8 mouse cellular contexts compared by ENCODE assay signal in genomic region chr9:94670704-94671103, GRCm38 (mm10). TPM values are rescaled to one million over a fixed set of nuclear protein-coding genes. Genes with fewer than 3 reads are reported as not detected.
DNase-seq lines count a peak whose midpoint lies in the region; ATAC-seq and TF ChIP-seq lines count a peak whose summit lies in the region.

No protein-coding gene starts in this region.

- TF ChIP-seq CTCF in lung, adult 2 months (IDR thresholded peaks at IDR 0.05; ENCODE audit: insufficient read depth, low read length): no peak

- no peak for DNase-seq in lung, adult 2 months
- no peak for DNase-seq in liver, embryonic 11.5 days (ENCODE audit: low spot score)
- no peak for DNase-seq in ovary, postnatal 10 days (ENCODE audit: low spot score)
- no peak for DNase-seq in layer of hippocampus, adult 11-12 months (ENCODE audit: low spot score)

- no peaks in the 10 kb centered on the region for H3K36me3 ChIP-seq in lung, embryonic 15.5 days
- no peaks in the 10 kb centered on the region for H3K36me3 ChIP-seq in forebrain, embryonic 16.5 days (ENCODE audit: control insufficient read depth, insufficient read depth)
- H3K36me3 ChIP-seq in liver, embryonic 11.5 days (ENCODE audit: control insufficient read depth, insufficient read depth, low read length): no peaks in the 10 kb centered on the region
- H3K36me3 ChIP-seq in stomach, embryonic 14.5 days (ENCODE audit: control insufficient read depth, insufficient read depth, low read length): no peaks in the 10 kb centered on the region

- TF ChIP-seq POLR2A in lung, adult 2 months (IDR thresholded peaks at IDR 0.05; ENCODE audit: borderline replicate concordance, extremely low read depth, low read depth, low read length): no peak

- H3K4me1 ChIP-seq in lung, embryonic 15.5 days: peaks cover 20% of the 10 kb centered on the region
- peaks cover 2% of the 10 kb centered on the region; the same call in 1 of the 2 replicates for H3K4me1 ChIP-seq in lung, adult 2 months (ENCODE audit: control insufficient read depth, insufficient read depth, low read length)
- peaks cover 6% of the 10 kb centered on the region for H3K4me1 ChIP-seq in forebrain, embryonic 16.5 days (replicated peaks; ENCODE audit: control insufficient read depth, insufficient read depth, low read length)
- H3K4me1 ChIP-seq in liver, embryonic 11.5 days (replicated peaks; ENCODE audit: control insufficient read depth, insufficient read depth, low read length): 0 out of 2 replicates have a peak, but pooled peaks cover 3% of the 10 kb centered on the region
- no peaks in the 10 kb centered on the region for H3K4me1 ChIP-seq in stomach, embryonic 14.5 days (ENCODE audit: control insufficient read depth, insufficient read depth, low read length)

- ATAC-seq in lung, embryonic 15.5 days (ENCODE audit: borderline replicate concordance, extremely low read depth, low FRiP score, low TSS enrichment): no peak
- ATAC-seq in forebrain, embryonic 16.5 days: no peak
- ATAC-seq in liver, embryonic 11.5 days (replicated peaks; ENCODE audit: low FRiP score): no peak
- ATAC-seq in stomach, embryonic 14.5 days (ENCODE audit: insufficient number of reproducible peaks, insufficient read depth, low FRiP score, low read depth): no peak
- no peak for ATAC-seq in inflammation-experienced regulatory T-cells, adult 6 months

- no peak overlapping the region for H3K9ac ChIP-seq in lung, embryonic 15.5 days
- peak overlapping the region; percentile 45 for H3K9ac ChIP-seq in forebrain, embryonic 16.5 days (replicated peaks; ENCODE audit: low read depth, low read length)
- H3K9ac ChIP-seq in liver, embryonic 11.5 days (ENCODE audit: low read depth, low read length): no peak overlapping the region
- H3K9ac ChIP-seq in stomach, embryonic 14.5 days (replicated peaks; ENCODE audit: low read depth, low read length): no peak overlapping the region

- no peaks in the 10 kb centered on the region for H3K9me3 ChIP-seq in lung, embryonic 15.5 days
- no peaks in the 10 kb centered on the region for H3K9me3 ChIP-seq in forebrain, embryonic 16.5 days (ENCODE audit: control insufficient read depth, low read length)
- H3K9me3 ChIP-seq in liver, embryonic 11.5 days (ENCODE audit: control insufficient read depth, low read length): no peaks in the 10 kb centered on the region
- no peaks in the 10 kb centered on the region for H3K9me3 ChIP-seq in stomach, embryonic 14.5 days (ENCODE audit: control insufficient read depth, low read depth, low read length)

- peak overlapping the region; percentile 91 for H3K4me2 ChIP-seq in lung, embryonic 15.5 days
- peak overlapping the region; percentile 81 for H3K4me2 ChIP-seq in forebrain, embryonic 16.5 days (ENCODE audit: low read length)
- peak overlapping the region; percentile 67 for H3K4me2 ChIP-seq in liver, embryonic 11.5 days
- peak overlapping the region; percentile 90 for H3K4me2 ChIP-seq in stomach, embryonic 14.5 days (replicated peaks; ENCODE audit: low read depth, low read length)

- H3K4me3 ChIP-seq in lung, embryonic 15.5 days: peak overlapping the region; percentile 52; the same call in 1 of the 2 replicates
- H3K4me3 ChIP-seq in lung, adult 2 months (replicated peaks; ENCODE audit: extremely low read depth, low read depth, low read length): no peak overlapping the region
- peak overlapping the region; percentile 52 for H3K4me3 ChIP-seq in forebrain, embryonic 16.5 days (replicated peaks; ENCODE audit: low read length)
- peak overlapping the region; percentile 48; the same call in 1 of the 2 replicates for H3K4me3 ChIP-seq in liver, embryonic 11.5 days (ENCODE audit: low read depth, low read length)
- H3K4me3 ChIP-seq in stomach, embryonic 14.5 days (ENCODE audit: low read depth, low read length): 0 out of 2 replicates have a peak overlapping the region, but pooled peaks have one; percentile 46

- no peak overlapping the region for H3K27ac ChIP-seq in lung, embryonic 15.5 days
- no peak overlapping the region for H3K27ac ChIP-seq in forebrain, embryonic 16.5 days (ENCODE audit: low read length)
- H3K27ac ChIP-seq in liver, embryonic 11.5 days (ENCODE audit: low read depth, low read length): no peak overlapping the region
- H3K27ac ChIP-seq in stomach, embryonic 14.5 days (ENCODE audit: low read length): no peak overlapping the region

- no peaks in the 10 kb centered on the region for H3K27me3 ChIP-seq in lung, embryonic 15.5 days
- H3K27me3 ChIP-seq in forebrain, embryonic 16.5 days (replicated peaks; ENCODE audit: control insufficient read depth, insufficient read depth, low read length): no peaks in the 10 kb centered on the region
- no peaks in the 10 kb centered on the region for H3K27me3 ChIP-seq in liver, embryonic 11.5 days (replicated peaks; ENCODE audit: control insufficient read depth, insufficient read depth, low read length)
- no peaks in the 10 kb centered on the region for H3K27me3 ChIP-seq in stomach, embryonic 14.5 days (ENCODE audit: control insufficient read depth, insufficient read depth, low read length)

RNA-seq across cellular contexts. Expression of gene Slc9a9, which starts 1.0 kb away (rescaled TPM):
- polyA plus RNA-seq in lung, embryonic 15.5 days (2015; fragmentation: Nextera tagmentation; extraction: Ambion mirVana): 3.9 and 4.3 TPM in 2 replicates
- 3.0 and 4.0 TPM in 2 replicates for polyA plus RNA-seq in lung, adult 2 months (2012; rRNA removed)
- 3.7 TPM in 2 replicates for polyA plus RNA-seq in forebrain, embryonic 16.5 days (2015; fragmentation: Nextera tagmentation; extraction: Ambion mirVana)
- 1.9 and 2.3 TPM in 2 replicates for polyA plus RNA-seq in liver, embryonic 11.5 days (2014; fragmentation: Nextera tagmentation; extraction: Ambion mirVana)
- polyA plus RNA-seq in stomach, embryonic 14.5 days (2014; fragmentation: Nextera tagmentation; extraction: Ambion mirVana): 4.2 and 4.6 TPM in 2 replicates
- 10 to 100 TPM; 36.4 to 65.4 (median 52.3) TPM for polyA plus RNA-seq in inflammation-experienced regulatory T-cells, adult 6 months (2017; shearing (Covaris generic))
